Mouse (Mus musculus) left cerebral cortex, adult 11 months (tissue): Measurements from ENCODE around the gene Arl4d.
A peak's percentile ranks its signal among the peaks of the same experiment; 100 is the strongest.
"Not testable (repeated sequence)": the region's sequence is repeated elsewhere in the genome, so short reads cannot be mapped to it uniquely, and the experiment has no call there.

Source experiments
- DNase-seq: peaks from one replicate; pipeline ENCODE4 v3.0.0; 2022; ENCODE audit warnings: low spot score

Gene Arl4d

GRCm38 (mm10) chr11:101664825-101665635 is at the start of gene Arl4d:
Arl4d (plus strand) TSS chr11:101665541.
- peak; percentile 89 for DNase-seq

GRCm38 (mm10) chr11:101616104-101616503 is 49.2 kb upstream of the Arl4d start:
- no peak for DNase-seq

- DNase-seq = no peak
Observed at GRCm38 (mm10) chr11:101616948-101617767, 48.2 kb upstream of the Arl4d start.

GRCm38 (mm10) chr11:101617849-101618248 is 47.5 kb upstream of the Arl4d start:
- DNase-seq = no peak

GRCm38 (mm10) chr11:101618596-101618995 is 46.7 kb upstream of the Arl4d start:
- DNase-seq = no peak

GRCm38 (mm10) chr11:101620022-101620655 is 45.2 kb upstream of the Arl4d start:
- not testable (repeated sequence) for DNase-seq

GRCm38 (mm10) chr11:101626649-101626994 is 38.7 kb upstream of the Arl4d start:
- DNase-seq = no peak

- peak; percentile 72 for DNase-seq
Observed at GRCm38 (mm10) chr11:101626995-101627856, 38.1 kb upstream of the Arl4d start, which contains the start of gene Rdm1. Rdm1 (plus strand) TSS chr11:101627195.

- DNase-seq = peak; percentile 55
Observed at GRCm38 (mm10) chr11:101627857-101628559, 37.3 kb upstream of the Arl4d start.

- DNase-seq = not testable (repeated sequence)
Observed at GRCm38 (mm10) chr11:101628733-101629417, 36.5 kb upstream of the Arl4d start.

GRCm38 (mm10) chr11:101635660-101636059 is 29.7 kb upstream of the Arl4d start:
- no peak for DNase-seq

- DNase-seq = no peak
Observed at GRCm38 (mm10) chr11:101639761-101640160, 25.6 kb upstream of the Arl4d start.

GRCm38 (mm10) chr11:101640857-101641709 is 24.3 kb upstream of the Arl4d start:
- DNase-seq = peak; percentile 71

GRCm38 (mm10) chr11:101641710-101642642 is 23.4 kb upstream of the Arl4d start:
- DNase-seq = not testable (repeated sequence)

GRCm38 (mm10) chr11:101642931-101643330 is 22.4 kb upstream of the Arl4d start:
- no peak for DNase-seq

GRCm38 (mm10) chr11:101644591-101644990 is 20.8 kb upstream of the Arl4d start:
- DNase-seq = no peak

- DNase-seq = not testable (repeated sequence)
Observed at GRCm38 (mm10) chr11:101645043-101645410, 20.3 kb upstream of the Arl4d start.
